In genomic region chr6:122340349-122341000, GRCm38 (mm10) we compare ENCODE assay signal across 7 mouse cellular contexts. TPM values are rescaled to one million over a fixed set of nuclear protein-coding genes. Genes with fewer than 3 reads are reported as not detected.
A peak's percentile ranks its signal among the peaks of the same experiment; 100 is the strongest.
DNase-seq lines count a peak whose midpoint lies in the region; ATAC-seq and TF ChIP-seq lines count a peak whose summit lies in the region.

TSS of gene Phc1 (minus strand) at chr6:122340561.

- peak within 1 kb of the TSS; percentile 81 for H3K27ac ChIP-seq in intestine, embryonic 16.5 days (ENCODE audit: low read length)
- H3K27ac ChIP-seq in lung, postnatal 0 days (ENCODE audit: low read length), result peak within 1 kb of the TSS; percentile 88
- H3K27ac ChIP-seq in stomach, embryonic 15.5 days, result peak within 1 kb of the TSS; percentile 94

- TF ChIP-seq CTCF in lung, postnatal 0 days (IDR thresholded peaks at IDR 0.05), result no peak

- no peaks in the 10 kb centered on the region for H3K27me3 ChIP-seq in intestine, embryonic 16.5 days (replicated peaks; ENCODE audit: control insufficient read depth, insufficient read depth, low read length)
- H3K27me3 ChIP-seq in lung, postnatal 0 days (replicated peaks; ENCODE audit: insufficient read depth, low read length), result no peaks in the 10 kb centered on the region
- no peaks in the 10 kb centered on the region for H3K27me3 ChIP-seq in stomach, embryonic 15.5 days (replicated peaks)

- peak; percentile 10 for ATAC-seq in intestine, embryonic 16.5 days
- ATAC-seq in lung, postnatal 0 days, result peak; percentile 46
- no peak for ATAC-seq in stomach, embryonic 15.5 days (ENCODE audit: insufficient read depth, low FRiP score, low read depth)

- no peaks in the 10 kb centered on the region for H3K9me3 ChIP-seq in intestine, embryonic 16.5 days (ENCODE audit: control insufficient read depth, low read length)
- no peaks in the 10 kb centered on the region for H3K9me3 ChIP-seq in lung, postnatal 0 days (ENCODE audit: low read length)
- no peaks in the 10 kb centered on the region for H3K9me3 ChIP-seq in stomach, embryonic 15.5 days

- H3K4me2 ChIP-seq in intestine, embryonic 16.5 days (ENCODE audit: low read depth, low read length), result peak within 1 kb of the TSS; percentile 62
- H3K4me2 ChIP-seq in lung, postnatal 0 days (replicated peaks; ENCODE audit: low read depth, low read length), result peak within 1 kb of the TSS; percentile 63
- H3K4me2 ChIP-seq in stomach, embryonic 15.5 days, result peak within 1 kb of the TSS; percentile 71

- peak within 1 kb of the TSS; percentile 75 for H3K4me3 ChIP-seq in intestine, embryonic 16.5 days (ENCODE audit: low read length)
- H3K4me3 ChIP-seq in lung, postnatal 0 days (ENCODE audit: low read depth, low read length), result peak within 1 kb of the TSS; percentile 83
- peak within 1 kb of the TSS; percentile 75 for H3K4me3 ChIP-seq in stomach, embryonic 15.5 days (replicated peaks)

- peak within 1 kb of the TSS; percentile 79 for H3K9ac ChIP-seq in intestine, embryonic 16.5 days (ENCODE audit: low read depth, low read length)
- peak within 1 kb of the TSS; percentile 44 for H3K9ac ChIP-seq in lung, postnatal 0 days (replicated peaks; ENCODE audit: low read depth)
- H3K9ac ChIP-seq in stomach, embryonic 15.5 days, result peak within 1 kb of the TSS; percentile 60

- DNase-seq in 416B (ENCODE audit: low read depth), result peak; percentile 51
- peak; percentile 60 to 65 for DNase-seq in B cell, adult 2 months
- peak; percentile 57 for DNase-seq in brain, embryonic 18.5 days (ENCODE audit: low read depth, low spot score)
- no peak for DNase-seq in gonadal fat pad, adult 2 months (ENCODE audit: low read depth)
- DNase-seq in lung, postnatal 0 days (ENCODE audit: low spot score), result peak; percentile 84

- no peak for TF ChIP-seq EP300 in lung, postnatal 0 days (IDR thresholded peaks at IDR 0.05)

- H3K4me1 ChIP-seq in intestine, embryonic 16.5 days (ENCODE audit: control insufficient read depth, insufficient read depth, low read length), result peaks cover 5% of the 10 kb centered on the region; the same call in 1 of the 2 replicates
- H3K4me1 ChIP-seq in lung, postnatal 0 days (ENCODE audit: insufficient read depth, low read depth, low read length), result no peaks in the 10 kb centered on the region; the same call in 1 of the 2 replicates
- peaks cover 10% of the 10 kb centered on the region; the same call in 1 of the 2 replicates for H3K4me1 ChIP-seq in stomach, embryonic 15.5 days

- H3K36me3 ChIP-seq in intestine, embryonic 16.5 days (ENCODE audit: control insufficient read depth, insufficient read depth, low read length), result no peaks in the 10 kb centered on the region
- H3K36me3 ChIP-seq in lung, postnatal 0 days (ENCODE audit: insufficient read depth, low read length), result no peaks in the 10 kb centered on the region
- H3K36me3 ChIP-seq in stomach, embryonic 15.5 days, result peaks cover 6% of the 10 kb centered on the region; the same call in 1 of the 2 replicates

- WGBS in intestine, embryonic 16.5 days, result 1% methylated on average over 17 of the region's 17 CpGs
- 3% methylated on average over 17 of the region's 17 CpGs for WGBS in lung, postnatal 0 days
- WGBS in stomach, embryonic 15.5 days, result under 1% methylated on average over 17 of the region's 17 CpGs

RNA-seq across cellular contexts. Expression of gene Phc1, which starts in this region (rescaled TPM):
- 25.1 and 42.5 TPM in 2 replicates for polyA plus RNA-seq in gonadal fat pad, adult 2 months (2012; rRNA removed)
- polyA plus RNA-seq in intestine, embryonic 16.5 days (2015; fragmentation: Nextera tagmentation; extraction: Ambion mirVana), result 7.2 and 7.4 TPM in 2 replicates
- 6.3 and 6.5 TPM in 2 replicates for polyA plus RNA-seq in lung, postnatal 0 days (2015; fragmentation: Nextera tagmentation; extraction: Ambion mirVana)
- polyA plus RNA-seq in stomach, embryonic 15.5 days (2015; fragmentation: Nextera tagmentation; extraction: Ambion mirVana), result 12.8 and 13.2 TPM in 2 replicates
